Mouse (Mus musculus): ENCODE results near the gene Flad1. TPM values are rescaled to one million over a fixed set of nuclear protein-coding genes. Genes with fewer than 3 reads are reported as not detected.

Gene Flad1
- polyA plus RNA-seq, 1 experiment, result 39.1 TPM

DNA sequence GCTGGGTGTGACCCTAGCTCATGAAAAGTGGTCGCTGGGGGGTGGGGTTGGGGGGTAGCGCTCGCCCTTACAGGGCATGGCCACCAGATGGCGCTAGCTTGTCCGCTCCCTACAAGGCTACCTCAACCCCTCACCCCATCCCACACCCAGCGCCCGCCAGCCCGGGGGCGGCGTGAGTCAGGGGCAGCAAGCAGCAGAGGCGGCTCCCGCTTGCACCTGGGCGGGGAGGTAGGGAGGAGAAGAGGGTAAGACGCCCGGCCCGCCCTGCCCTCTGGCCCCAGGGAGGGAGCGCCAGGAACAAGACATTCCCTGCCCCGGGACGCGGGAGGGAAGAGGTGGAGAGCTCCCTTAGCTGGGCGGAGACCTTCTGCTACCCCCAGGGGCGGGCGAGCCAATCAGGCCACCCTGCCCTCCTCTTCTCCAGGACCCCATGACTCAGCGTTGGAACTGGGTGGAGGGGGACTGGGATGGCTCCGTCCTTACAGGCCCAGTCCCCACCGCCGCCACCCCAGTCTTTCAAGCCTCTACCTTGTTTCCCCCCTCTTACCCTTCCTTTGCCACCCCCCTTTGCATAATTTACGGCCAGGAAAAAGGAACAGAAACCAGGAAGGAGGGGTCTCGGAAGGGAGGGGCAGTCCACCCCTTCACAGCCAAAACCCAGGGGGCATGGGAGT lies 33.1 kb downstream of the Flad1 start:
- peak overlapping the region; percentile 69 for H3K27ac ChIP-seq (ENCODE audit: insufficient read depth, low read length)
- no peaks in the 10 kb centered on the region for H3K27me3 ChIP-seq (ENCODE audit: control insufficient read depth, insufficient read depth, low read length)
- peak overlapping the region; percentile 49; the same call in 1 of the 2 replicates for H3K4me3 ChIP-seq (ENCODE audit: extremely low read depth, insufficient read depth, insufficient read length)
- H3K36me3 ChIP-seq (ENCODE audit: control insufficient read depth, insufficient read depth, low read length), result peaks cover 19% of the 10 kb centered on the region
- DNase-seq (ENCODE audit: low read depth in 1 of 2, low spot score in 2 of 2), result peak in 1 of 2 experiments; percentile 55
- peaks cover 19% of the 10 kb centered on the region for H3K4me1 ChIP-seq (ENCODE audit: control insufficient read depth, insufficient read depth, insufficient read length)
- TF ChIP-seq POLR2A (IDR thresholded peaks at IDR 0.05; ENCODE audit: low read depth, low read length) (no peak), CTCF (IDR thresholded peaks at IDR 0.05; ENCODE audit: extremely low read depth, insufficient read depth, insufficient read length, insufficient replicate concordance) (peak; percentile 86)
- WGBS, result 4% methylated on average over 29 of the region's 29 CpGs

GRCm38 (mm10) chr3:89377831-89378230 lies 33.8 kb downstream of the Flad1 start:
- no peaks in the 10 kb centered on the region for H3K27me3 ChIP-seq (ENCODE audit: control insufficient read depth, insufficient read depth, low read length)
- H3K36me3 ChIP-seq (ENCODE audit: control insufficient read depth, insufficient read depth, low read length), result peaks cover 19% of the 10 kb centered on the region
- TF ChIP-seq CTCF (IDR thresholded peaks at IDR 0.05; ENCODE audit: extremely low read depth, insufficient read depth, insufficient read length, insufficient replicate concordance) (no peak), POLR2A (IDR thresholded peaks at IDR 0.05; ENCODE audit: low read depth, low read length) (no peak)
- 86% methylated on average over 4 of the region's 4 CpGs for WGBS
- no peak overlapping the region for H3K4me3 ChIP-seq (ENCODE audit: extremely low read depth, insufficient read depth, insufficient read length)
- peaks cover 19% of the 10 kb centered on the region for H3K4me1 ChIP-seq (ENCODE audit: control insufficient read depth, insufficient read depth, insufficient read length)
- DNase-seq (ENCODE audit: low read depth in 1 of 2, low spot score in 2 of 2), result no peak
- H3K27ac ChIP-seq (ENCODE audit: insufficient read depth, low read length), result no peak overlapping the region

DNA sequence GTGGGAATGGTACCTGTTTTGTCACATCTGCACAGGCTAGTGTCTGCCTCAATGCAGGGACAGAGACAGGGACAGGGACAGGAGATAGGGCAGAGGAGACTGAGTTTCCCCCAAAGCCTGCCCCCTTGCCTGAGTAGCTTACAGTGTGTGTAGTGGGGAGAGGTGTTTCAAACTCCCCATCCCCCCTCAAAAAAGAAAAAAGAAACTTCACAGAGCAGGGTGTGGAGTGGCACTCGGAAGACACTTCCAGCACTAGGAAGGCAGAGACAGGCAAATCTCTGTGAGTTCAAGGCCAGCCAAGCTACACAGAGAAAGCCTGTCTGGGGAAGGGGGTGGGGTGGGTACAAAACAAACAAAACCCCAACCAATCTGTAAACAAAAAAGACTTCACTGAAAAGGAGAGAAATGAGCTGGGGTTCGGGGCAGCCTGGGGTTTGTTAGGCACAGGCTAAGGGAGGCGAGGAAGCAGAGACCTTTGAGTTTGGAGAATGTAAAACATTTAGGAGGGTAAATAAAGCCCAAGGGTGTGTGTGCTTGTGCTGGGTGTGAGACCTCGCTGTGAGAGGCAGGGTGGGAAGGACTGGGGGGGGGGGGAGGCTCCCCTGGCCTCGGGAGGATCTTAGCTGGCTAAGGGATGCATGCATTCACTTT lies 38.0 kb downstream of the Flad1 start:
- no peak overlapping the region for H3K4me3 ChIP-seq (ENCODE audit: extremely low read depth, insufficient read depth, insufficient read length)
- TF ChIP-seq POLR2A (IDR thresholded peaks at IDR 0.05; ENCODE audit: low read depth, low read length), result no peak
- TF ChIP-seq CTCF (IDR thresholded peaks at IDR 0.05; ENCODE audit: extremely low read depth, insufficient read depth, insufficient read length, insufficient replicate concordance), result no peak
- peaks cover 2% of the 10 kb centered on the region; the same call in 1 of the 2 replicates for H3K36me3 ChIP-seq (ENCODE audit: control insufficient read depth, insufficient read depth, low read length)
- 57% methylated on average over 5 of the region's 5 CpGs for WGBS
- peaks cover 6% of the 10 kb centered on the region for H3K4me1 ChIP-seq (ENCODE audit: control insufficient read depth, insufficient read depth, insufficient read length)
- DNase-seq (ENCODE audit: low read depth in 1 of 2, low spot score in 2 of 2), result no peak
- H3K27ac ChIP-seq (ENCODE audit: insufficient read depth, low read length), result no peak overlapping the region
- no peaks in the 10 kb centered on the region for H3K27me3 ChIP-seq (ENCODE audit: control insufficient read depth, insufficient read depth, low read length)

DNA sequence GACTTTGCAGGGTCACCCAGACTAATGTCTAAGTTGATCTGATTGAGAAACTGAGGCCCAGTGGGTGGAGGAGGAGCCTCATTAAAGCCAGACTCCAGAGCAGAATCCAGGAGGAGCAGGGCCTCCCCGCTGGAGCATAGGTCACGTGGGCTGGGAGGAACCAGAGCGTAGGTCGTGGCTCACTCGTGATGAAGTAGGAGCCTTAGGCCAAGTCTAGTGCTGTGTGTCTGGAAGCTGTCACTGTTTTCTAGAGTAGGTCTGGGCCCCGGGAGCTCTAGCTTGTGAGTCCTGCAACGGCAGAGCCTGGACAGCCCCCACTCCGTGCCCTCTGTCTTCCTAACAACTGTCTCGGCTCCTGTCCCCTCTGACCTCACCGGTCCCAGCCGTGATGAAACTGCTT lies 44.3 kb downstream of the Flad1 start:
- TF ChIP-seq CTCF (IDR thresholded peaks at IDR 0.05; ENCODE audit: extremely low read depth, insufficient read depth, insufficient read length, insufficient replicate concordance) (no peak), POLR2A (IDR thresholded peaks at IDR 0.05; ENCODE audit: low read depth, low read length) (no peak)
- no peak for DNase-seq (ENCODE audit: low read depth in 1 of 2, low spot score in 2 of 2)
- no peaks in the 10 kb centered on the region for H3K36me3 ChIP-seq (ENCODE audit: control insufficient read depth, insufficient read depth, low read length)
- H3K4me3 ChIP-seq (ENCODE audit: extremely low read depth, insufficient read depth, insufficient read length), result no peak overlapping the region
- no peaks in the 10 kb centered on the region for H3K27me3 ChIP-seq (ENCODE audit: control insufficient read depth, insufficient read depth, low read length)
- WGBS, result 81% methylated on average over 11 of the region's 11 CpGs
- no peak overlapping the region for H3K27ac ChIP-seq (ENCODE audit: insufficient read depth, low read length)
- no peaks in the 10 kb centered on the region for H3K4me1 ChIP-seq (ENCODE audit: control insufficient read depth, insufficient read depth, insufficient read length)

DNA sequence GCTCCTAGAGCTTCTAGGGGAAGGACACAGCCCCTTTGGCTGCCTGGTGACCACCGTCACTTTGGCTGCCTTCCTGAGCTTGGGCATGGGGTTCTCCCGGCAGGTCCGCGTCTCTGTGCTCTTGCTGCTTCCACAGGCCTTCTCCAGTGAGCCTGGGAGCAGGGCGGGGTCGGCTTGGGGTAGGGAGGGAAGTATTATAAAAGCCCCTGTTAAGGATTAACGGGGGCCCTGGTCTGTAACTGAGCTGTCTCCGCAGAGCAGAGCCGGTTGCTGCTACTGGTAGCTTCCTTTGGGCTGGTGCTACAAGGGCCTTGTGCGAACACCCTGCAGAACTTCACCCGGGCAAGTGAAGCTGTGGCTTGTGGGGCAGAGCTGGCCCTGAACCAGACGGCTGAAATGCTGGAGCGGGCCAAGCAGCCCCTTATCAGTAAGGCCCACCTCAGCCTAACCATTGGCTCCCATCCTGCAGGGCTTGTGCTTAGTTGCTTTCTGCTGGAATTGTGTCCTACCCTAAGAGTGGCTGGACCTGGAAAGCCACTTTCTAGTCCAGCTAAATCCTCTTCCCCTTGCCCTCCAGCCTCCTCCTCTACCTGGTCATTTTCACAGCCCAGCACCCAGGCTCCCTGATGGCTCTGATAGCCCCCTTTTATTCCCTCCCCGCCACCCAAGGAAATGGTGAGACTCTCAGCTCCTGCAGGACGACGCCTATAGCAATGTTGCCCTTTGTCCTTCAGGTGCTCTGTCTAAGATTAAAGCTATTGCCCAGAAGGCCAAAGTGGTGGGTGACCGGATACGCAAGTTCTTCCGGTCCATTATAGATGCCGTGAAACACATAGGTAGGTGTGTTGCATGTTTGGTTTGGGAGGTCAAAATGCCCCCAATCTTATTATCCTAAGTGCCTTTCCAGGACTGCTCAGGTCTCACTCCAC lies 45.9 kb downstream of the Flad1 start:
- no peak overlapping the region for H3K4me3 ChIP-seq (ENCODE audit: extremely low read depth, insufficient read depth, insufficient read length)
- DNase-seq (ENCODE audit: low read depth in 1 of 2, low spot score in 2 of 2), result no peak
- H3K27ac ChIP-seq (ENCODE audit: insufficient read depth, low read length), result no peak overlapping the region
- H3K4me1 ChIP-seq (ENCODE audit: control insufficient read depth, insufficient read depth, insufficient read length), result no peaks in the 10 kb centered on the region
- 89% methylated on average over 20 of the region's 20 CpGs for WGBS
- no peaks in the 10 kb centered on the region for H3K27me3 ChIP-seq (ENCODE audit: control insufficient read depth, insufficient read depth, low read length)
- TF ChIP-seq CTCF (IDR thresholded peaks at IDR 0.05; ENCODE audit: extremely low read depth, insufficient read depth, insufficient read length, insufficient replicate concordance) (no peak), POLR2A (IDR thresholded peaks at IDR 0.05; ENCODE audit: low read depth, low read length) (no peak)
- no peaks in the 10 kb centered on the region for H3K36me3 ChIP-seq (ENCODE audit: control insufficient read depth, insufficient read depth, low read length)

GRCm38 (mm10) chr3:89365153-89365485 lies 46.6 kb downstream of the Flad1 start, which contains the start of gene Dcst1:
Gene Dcst1 (minus strand): TSS chr3:89365253.
- H3K27ac ChIP-seq (ENCODE audit: insufficient read depth, low read length), result no peak within 1 kb of the TSS
- no peak for DNase-seq (ENCODE audit: low read depth in 1 of 2, low spot score in 2 of 2)
- no peaks in the 10 kb centered on the region for H3K4me1 ChIP-seq (ENCODE audit: control insufficient read depth, insufficient read depth, insufficient read length)
- no peak for TF ChIP-seq CTCF (IDR thresholded peaks at IDR 0.05; ENCODE audit: extremely low read depth, insufficient read depth, insufficient read length, insufficient replicate concordance)
- no peaks in the 10 kb centered on the region for H3K27me3 ChIP-seq (ENCODE audit: control insufficient read depth, insufficient read depth, low read length)
- H3K4me3 ChIP-seq (ENCODE audit: extremely low read depth, insufficient read depth, insufficient read length), result no peak within 1 kb of the TSS
- WGBS, result 90% methylated on average over 11 of the region's 11 CpGs
- no peaks in the 10 kb centered on the region for H3K36me3 ChIP-seq (ENCODE audit: control insufficient read depth, insufficient read depth, low read length)
